Mouse (Mus musculus): ENCODE measurements around the gene Ncbp2. TPM values are rescaled to one million over a fixed set of nuclear protein-coding genes. Genes with fewer than 3 reads are reported as not detected.

Ncbp2 gene
- polyA plus RNA-seq, 1 experiment from 2014 or later = 103 TPM

GRCm38 (mm10) chr16:31910281-31910847 is 37.9 kb upstream of the Ncbp2 start:
- Histone ChIP-seq H3K4me1 (ENCODE audit: control insufficient read depth, insufficient read depth, low read length) (no peaks in the 10 kb centered on the region), H3K27me3 (replicated peaks; ENCODE audit: control insufficient read depth, insufficient read depth, low read length) (no peaks in the 10 kb centered on the region), H3K27ac (ENCODE audit: low read depth, low read length) (no peak overlapping the region), H3K4me2 (ENCODE audit: low read length) (no peak overlapping the region), H3K9me3 (replicated peaks; ENCODE audit: control insufficient read depth, low read length) (no peaks in the 10 kb centered on the region), H3K36me3 (ENCODE audit: control insufficient read depth, insufficient read depth, low read length) (no peaks in the 10 kb centered on the region), H3K9ac (ENCODE audit: low read length) (no peak overlapping the region), H3K4me3 (ENCODE audit: low read depth, low read length) (no peak overlapping the region)
- WGBS = 84% methylated on average over 10 of the region's 10 CpGs
- ATAC-seq (no peak), DNase-seq (ENCODE audit: low spot score) (no peak)

- Histone ChIP-seq H3K27ac (ENCODE audit: low read depth, low read length) (no peak overlapping the region), H3K4me2 (ENCODE audit: low read length) (no peak overlapping the region), H3K9me3 (replicated peaks; ENCODE audit: control insufficient read depth, low read length) (no peaks in the 10 kb centered on the region), H3K9ac (ENCODE audit: low read length) (no peak overlapping the region), H3K27me3 (replicated peaks; ENCODE audit: control insufficient read depth, insufficient read depth, low read length) (no peaks in the 10 kb centered on the region), H3K4me3 (ENCODE audit: low read depth, low read length) (no peak overlapping the region), H3K36me3 (ENCODE audit: control insufficient read depth, insufficient read depth, low read length) (no peaks in the 10 kb centered on the region), H3K4me1 (ENCODE audit: control insufficient read depth, insufficient read depth, low read length) (no peaks in the 10 kb centered on the region)
- 87% methylated on average over 11 of the region's 11 CpGs for WGBS
- DNase-seq (ENCODE audit: low spot score) = no peak
- ATAC-seq = no peak
Measured at GRCm38 (mm10) chr16:31917776-31918175, 30.5 kb upstream of the Ncbp2 start.

GRCm38 (mm10) chr16:31918248-31918724 is 30.0 kb upstream of the Ncbp2 start:
- peak overlapping the region; percentile 42 for H3K9ac ChIP-seq (ENCODE audit: low read length)

GRCm38 (mm10) chr16:31924368-31924767 is 23.9 kb upstream of the Ncbp2 start:
- no peak overlapping the region for H3K9ac ChIP-seq (ENCODE audit: low read length)
- no peak for ATAC-seq
- WGBS = 84% methylated on average over 6 of the region's 6 CpGs
- no peaks in the 10 kb centered on the region for H3K4me1 ChIP-seq (ENCODE audit: control insufficient read depth, insufficient read depth, low read length)
- H3K4me2 ChIP-seq (ENCODE audit: low read length) = no peak overlapping the region
- no peaks in the 10 kb centered on the region for H3K9me3 ChIP-seq (replicated peaks; ENCODE audit: control insufficient read depth, low read length)
- H3K36me3 ChIP-seq (ENCODE audit: control insufficient read depth, insufficient read depth, low read length) = no peaks in the 10 kb centered on the region
- no peak overlapping the region for H3K4me3 ChIP-seq (ENCODE audit: low read depth, low read length)
- H3K27me3 ChIP-seq (replicated peaks; ENCODE audit: control insufficient read depth, insufficient read depth, low read length) = no peaks in the 10 kb centered on the region
- H3K27ac ChIP-seq (ENCODE audit: low read depth, low read length) = no peak overlapping the region
- DNase-seq (ENCODE audit: low spot score) = no peak

More at GRCm38 (mm10) chr16:31918248-31918724, 30.0 kb upstream of the Ncbp2 start:
- Histone ChIP-seq H3K36me3 (ENCODE audit: control insufficient read depth, insufficient read depth, low read length) (no peaks in the 10 kb centered on the region), H3K9me3 (replicated peaks; ENCODE audit: control insufficient read depth, low read length) (no peaks in the 10 kb centered on the region), H3K27ac (ENCODE audit: low read depth, low read length) (no peak overlapping the region), H3K4me3 (ENCODE audit: low read depth, low read length) (no peak overlapping the region), H3K4me1 (ENCODE audit: control insufficient read depth, insufficient read depth, low read length) (no peaks in the 10 kb centered on the region), H3K4me2 (ENCODE audit: low read length) (peak overlapping the region; percentile 22; the same call in 1 of the 2 replicates), H3K27me3 (replicated peaks; ENCODE audit: control insufficient read depth, insufficient read depth, low read length) (no peaks in the 10 kb centered on the region)
- WGBS = 5% methylated on average over 14 of the region's 14 CpGs
- DNase-seq (ENCODE audit: low spot score) = peak; percentile 95
- ATAC-seq = peak; percentile 70

GRCm38 (mm10) chr16:31926091-31926490 is 22.2 kb upstream of the Ncbp2 start:
- no peaks in the 10 kb centered on the region for H3K4me1 ChIP-seq (ENCODE audit: control insufficient read depth, insufficient read depth, low read length)
- H3K27me3 ChIP-seq (replicated peaks; ENCODE audit: control insufficient read depth, insufficient read depth, low read length) = no peaks in the 10 kb centered on the region
- ATAC-seq = no peak
- H3K4me2 ChIP-seq (ENCODE audit: low read length) = no peak overlapping the region
- no peak overlapping the region for H3K27ac ChIP-seq (ENCODE audit: low read depth, low read length)
- no peak overlapping the region for H3K9ac ChIP-seq (ENCODE audit: low read length)
- DNase-seq (ENCODE audit: low spot score) = no peak
- no peaks in the 10 kb centered on the region for H3K9me3 ChIP-seq (replicated peaks; ENCODE audit: control insufficient read depth, low read length)
- WGBS = 82% methylated on average over 6 of the region's 6 CpGs
- H3K36me3 ChIP-seq (ENCODE audit: control insufficient read depth, insufficient read depth, low read length) = no peaks in the 10 kb centered on the region
- H3K4me3 ChIP-seq (ENCODE audit: low read depth, low read length) = no peak overlapping the region

GRCm38 (mm10) chr16:31926547-31927182 is 21.6 kb upstream of the Ncbp2 start:
- H3K4me1 ChIP-seq (ENCODE audit: control insufficient read depth, insufficient read depth, low read length) = no peaks in the 10 kb centered on the region

GRCm38 (mm10) chr16:31927412-31927811 is 20.9 kb upstream of the Ncbp2 start:
- Histone ChIP-seq H3K4me1 (ENCODE audit: control insufficient read depth, insufficient read depth, low read length) (no peaks in the 10 kb centered on the region), H3K9me3 (replicated peaks; ENCODE audit: control insufficient read depth, low read length) (no peaks in the 10 kb centered on the region), H3K27me3 (replicated peaks; ENCODE audit: control insufficient read depth, insufficient read depth, low read length) (no peaks in the 10 kb centered on the region), H3K4me2 (ENCODE audit: low read length) (no peak overlapping the region), H3K27ac (ENCODE audit: low read depth, low read length) (no peak overlapping the region), H3K4me3 (ENCODE audit: low read depth, low read length) (no peak overlapping the region), H3K36me3 (ENCODE audit: control insufficient read depth, insufficient read depth, low read length) (no peaks in the 10 kb centered on the region), H3K9ac (ENCODE audit: low read length) (no peak overlapping the region)
- DNase-seq (ENCODE audit: low spot score) = no peak
- no peak for ATAC-seq
- WGBS = 81% methylated on average over 5 of the region's 5 CpGs

More at GRCm38 (mm10) chr16:31926547-31927182, 21.6 kb upstream of the Ncbp2 start:
- H3K27ac ChIP-seq (ENCODE audit: low read depth, low read length) = no peak overlapping the region
- H3K9me3 ChIP-seq (replicated peaks; ENCODE audit: control insufficient read depth, low read length) = no peaks in the 10 kb centered on the region
- H3K4me3 ChIP-seq (ENCODE audit: low read depth, low read length) = no peak overlapping the region
- ATAC-seq (no peak), DNase-seq (ENCODE audit: low spot score) (no peak)
- no peak overlapping the region for H3K4me2 ChIP-seq (ENCODE audit: low read length)
- no peaks in the 10 kb centered on the region for H3K36me3 ChIP-seq (ENCODE audit: control insufficient read depth, insufficient read depth, low read length)
- H3K27me3 ChIP-seq (replicated peaks; ENCODE audit: control insufficient read depth, insufficient read depth, low read length) = no peaks in the 10 kb centered on the region
- no peak overlapping the region for H3K9ac ChIP-seq (ENCODE audit: low read length)
- WGBS = 86% methylated on average over 13 of the region's 13 CpGs

GRCm38 (mm10) chr16:31931330-31931729 is 17.0 kb upstream of the Ncbp2 start:
- no peaks in the 10 kb centered on the region for H3K36me3 ChIP-seq (ENCODE audit: control insufficient read depth, insufficient read depth, low read length)
- H3K27me3 ChIP-seq (replicated peaks; ENCODE audit: control insufficient read depth, insufficient read depth, low read length) = peaks cover 5% of the 10 kb centered on the region
- no peak overlapping the region for H3K27ac ChIP-seq (ENCODE audit: low read depth, low read length)
- no peak overlapping the region for H3K9ac ChIP-seq (ENCODE audit: low read length)
- ATAC-seq (no peak), DNase-seq (ENCODE audit: low spot score) (no peak)
- H3K4me1 ChIP-seq (ENCODE audit: control insufficient read depth, insufficient read depth, low read length) = peaks cover 9% of the 10 kb centered on the region
- 61% methylated on average over 17 of the region's 17 CpGs for WGBS
- H3K9me3 ChIP-seq (replicated peaks; ENCODE audit: control insufficient read depth, low read length) = no peaks in the 10 kb centered on the region
- H3K4me2 ChIP-seq (ENCODE audit: low read length) = no peak overlapping the region
- H3K4me3 ChIP-seq (ENCODE audit: low read depth, low read length) = no peak overlapping the region

GRCm38 (mm10) chr16:31932255-31932654 is 16.1 kb upstream of the Ncbp2 start:
- H3K9me3 ChIP-seq (replicated peaks; ENCODE audit: control insufficient read depth, low read length) = no peaks in the 10 kb centered on the region
- DNase-seq (ENCODE audit: low spot score) (peak; percentile 19), ATAC-seq (peak; percentile 2; the same call in 1 of the 2 replicates)
- H3K4me1 ChIP-seq (ENCODE audit: control insufficient read depth, insufficient read depth, low read length) = peaks cover 9% of the 10 kb centered on the region
- peak overlapping the region; percentile 93 for H3K27ac ChIP-seq (ENCODE audit: low read depth, low read length)
- peak overlapping the region; percentile 18 for H3K9ac ChIP-seq (ENCODE audit: low read length)
- WGBS = 20% methylated on average over 5 of the region's 5 CpGs
- no peak overlapping the region for H3K4me3 ChIP-seq (ENCODE audit: low read depth, low read length)
- 0 out of 2 replicates have a peak overlapping the region, but pooled peaks have one; percentile 83 for H3K4me2 ChIP-seq (ENCODE audit: low read length)
- H3K27me3 ChIP-seq (replicated peaks; ENCODE audit: control insufficient read depth, insufficient read depth, low read length) = peaks cover 5% of the 10 kb centered on the region
- H3K36me3 ChIP-seq (ENCODE audit: control insufficient read depth, insufficient read depth, low read length) = no peaks in the 10 kb centered on the region
